Mouse (Mus musculus): Measurements from ENCODE around the gene Ccne1.

Ccne1 gene

DNA sequence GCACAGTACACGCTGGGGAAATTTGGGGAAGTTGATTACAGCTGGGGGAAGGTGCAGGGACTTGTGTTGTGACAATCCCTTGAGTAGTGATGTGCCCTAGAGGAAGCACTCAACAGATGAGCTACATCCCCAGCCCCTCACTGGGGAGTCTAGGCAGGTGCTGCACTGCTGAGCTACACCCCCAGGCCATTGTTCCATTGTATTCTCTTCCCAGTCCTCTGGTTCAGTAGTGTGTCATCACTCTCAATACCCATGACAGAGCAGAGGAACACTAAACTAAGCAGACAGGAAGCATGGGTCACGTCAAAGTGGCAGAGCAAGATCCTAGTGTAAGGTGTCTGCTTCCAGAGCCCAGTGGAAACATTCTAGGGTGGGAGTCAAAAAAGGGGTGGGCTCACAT lies 14.2 kb downstream of the Ccne1 start:
- no peak for DNase-seq (ENCODE audit: low spot score)

DNA sequence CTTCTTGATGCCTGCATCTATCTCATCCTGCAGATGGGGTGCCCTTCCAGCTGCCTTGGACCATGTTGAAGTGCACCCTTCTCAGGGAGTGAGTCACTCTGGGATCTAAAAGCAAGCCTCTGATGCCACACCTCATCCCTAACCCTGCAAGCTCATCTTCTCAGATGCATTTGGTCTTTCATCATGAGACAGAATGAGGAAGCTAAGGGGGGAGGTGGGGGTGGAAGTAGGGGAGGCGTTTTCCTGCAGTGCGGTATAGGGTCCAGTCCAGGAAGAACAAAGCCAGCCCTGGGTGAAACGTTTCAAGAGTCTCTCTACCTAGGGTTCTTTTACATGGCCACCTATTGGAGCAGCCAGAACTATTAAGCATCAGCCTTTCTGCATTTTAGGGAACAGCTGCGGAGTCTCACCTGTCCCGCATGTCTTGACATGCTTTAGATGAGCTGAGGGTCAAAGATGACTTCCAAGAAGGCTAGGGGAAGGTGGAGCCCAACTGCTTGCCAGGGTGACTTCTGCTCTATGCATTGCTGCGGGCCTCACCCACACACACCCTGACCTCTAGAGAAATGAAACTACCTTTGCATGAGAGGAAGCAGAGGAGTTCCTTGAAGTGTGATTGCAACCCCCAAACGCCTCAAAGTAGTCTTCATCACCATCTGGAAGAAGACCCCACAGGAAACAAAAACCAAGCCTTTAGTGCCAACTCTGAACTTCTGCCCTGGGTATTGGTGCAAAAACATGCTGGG lies 17.2 kb downstream of the Ccne1 start:
- DNase-seq (ENCODE audit: low spot score): no peak

DNA sequence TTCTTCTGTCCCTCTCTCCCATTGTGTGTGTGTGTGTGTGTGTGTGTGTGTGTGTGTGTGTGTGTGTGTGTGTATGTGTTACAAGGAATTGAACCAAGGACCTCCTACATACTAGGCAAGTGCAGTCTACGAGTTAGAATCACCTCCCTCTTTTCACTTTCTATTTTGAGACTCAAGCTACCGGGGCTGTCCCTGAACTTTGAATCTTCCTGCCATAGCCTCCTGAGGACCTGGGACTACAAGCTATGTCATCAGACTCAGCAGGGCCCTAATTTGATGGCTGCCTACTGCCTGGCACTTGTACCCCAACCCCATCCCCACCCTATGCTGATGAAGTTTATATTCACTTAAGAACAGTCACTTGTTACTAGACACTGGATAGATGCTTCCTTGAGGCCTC lies 18.9 kb downstream of the Ccne1 start:
- DNase-seq (ENCODE audit: low spot score): no peak

DNA sequence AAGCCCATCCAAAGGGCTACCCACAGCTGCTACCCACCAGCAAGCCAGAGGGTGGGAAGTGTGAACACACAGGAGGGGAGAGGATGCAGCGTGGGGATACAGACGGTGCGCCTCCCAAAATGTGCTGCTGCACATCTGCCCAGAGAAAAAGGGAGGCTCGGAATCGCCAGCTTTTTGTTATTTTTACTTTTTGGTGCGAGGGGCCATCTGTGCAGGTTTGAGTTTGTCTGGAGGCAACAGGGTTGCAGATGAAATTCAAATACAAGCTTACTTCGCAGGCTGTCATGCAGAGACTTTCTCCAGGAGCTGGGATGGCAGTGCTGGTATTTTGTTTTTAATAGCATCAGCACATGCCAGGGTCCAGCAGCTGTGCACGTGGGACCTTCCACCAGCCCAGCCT lies 19.5 kb downstream of the Ccne1 start:
- no peak for DNase-seq (ENCODE audit: low spot score)

DNA sequence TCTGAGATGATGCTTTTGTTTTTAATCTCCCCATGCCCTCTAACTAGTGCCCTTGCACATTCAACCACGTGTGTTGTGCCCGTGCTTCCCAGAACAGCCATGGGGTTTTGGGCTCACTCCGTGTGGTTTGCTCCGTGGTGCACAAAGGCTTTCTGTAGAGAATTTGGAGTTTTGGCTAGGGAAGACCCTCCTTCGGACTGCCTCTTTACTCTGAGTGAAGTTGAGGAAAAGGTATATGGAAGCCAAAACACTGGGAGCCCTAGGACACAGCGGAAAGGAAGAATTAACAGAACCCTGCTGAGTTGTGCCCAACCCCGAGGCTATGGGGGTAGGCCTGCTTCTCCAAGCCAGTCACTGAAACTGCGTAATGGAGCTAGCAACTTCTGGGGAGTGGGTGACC lies 20.9 kb downstream of the Ccne1 start:
- no peak for DNase-seq (ENCODE audit: low spot score)

DNA sequence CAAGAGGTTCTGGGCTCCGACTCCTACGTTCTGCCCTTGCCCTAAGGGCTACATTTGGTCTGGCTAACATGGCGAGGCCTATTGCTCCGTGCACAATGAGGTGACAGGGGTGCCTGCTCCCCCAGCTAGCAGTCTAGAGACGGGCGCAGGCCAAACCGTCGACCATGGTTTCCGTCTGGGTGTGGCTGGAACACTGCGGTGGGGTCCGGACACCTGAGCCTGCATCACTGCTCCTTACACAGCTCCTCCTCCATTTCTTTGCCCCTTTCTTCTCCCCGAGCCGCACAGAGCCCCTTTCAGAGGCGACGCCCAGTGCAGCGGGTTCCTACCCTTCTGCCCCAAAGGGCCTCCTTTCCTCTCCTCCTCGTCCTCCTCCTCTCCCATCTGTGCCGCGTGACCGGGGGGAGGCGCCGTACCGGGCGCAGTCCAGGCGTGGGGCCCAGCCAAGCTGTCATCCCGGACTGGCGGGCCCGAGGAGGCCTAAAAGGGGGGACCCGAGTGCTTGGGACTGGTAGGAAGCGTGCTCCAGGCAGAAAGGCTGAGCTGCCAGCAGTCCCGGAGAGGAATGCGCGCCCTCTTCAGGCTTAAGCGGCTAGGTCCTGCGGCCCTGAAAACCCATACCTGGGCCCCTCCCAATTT lies 21.6 kb downstream of the Ccne1 start:
- DNase-seq (ENCODE audit: low spot score): peak; percentile 61

DNA sequence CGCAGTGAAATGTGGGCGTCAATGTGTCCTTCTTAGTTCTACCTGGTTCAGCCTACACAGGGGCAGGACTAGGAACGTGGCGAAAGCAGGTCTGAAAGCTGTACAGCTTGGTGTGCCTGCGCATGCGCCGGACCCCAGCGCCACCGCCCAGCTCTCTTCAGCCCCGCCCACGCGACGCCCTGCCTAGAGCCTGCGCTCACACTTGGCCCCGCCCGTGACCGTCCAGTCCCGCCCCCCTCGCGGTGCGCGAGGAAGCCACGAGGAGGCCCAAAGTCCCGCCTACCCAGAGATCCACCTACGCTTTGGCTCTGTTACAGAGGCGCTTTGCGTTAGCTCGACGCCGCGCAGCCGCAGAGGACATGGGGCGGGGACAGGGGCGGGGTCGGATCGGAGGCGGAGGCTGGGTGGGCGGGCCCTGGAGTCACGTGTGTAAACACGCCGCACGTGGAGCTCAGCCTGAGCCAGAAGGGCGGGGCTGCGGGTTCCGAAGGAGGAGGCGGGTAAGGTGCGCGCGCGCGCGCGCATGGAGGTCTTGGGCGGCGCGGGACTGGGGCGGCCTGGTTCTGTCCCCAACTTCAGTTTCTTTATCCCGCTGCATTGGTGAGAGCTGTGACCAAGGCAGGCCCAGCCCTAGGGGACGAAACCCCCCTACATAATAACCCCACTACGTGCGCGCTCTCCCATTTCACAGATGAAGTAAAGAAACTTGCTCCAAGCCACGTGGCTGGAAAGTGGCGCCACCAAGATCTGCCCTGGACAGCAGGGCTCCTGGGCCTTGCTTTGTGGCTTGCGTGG lies 22.4 kb downstream of the Ccne1 start:
- DNase-seq (ENCODE audit: low spot score): peak; percentile 94

DNA sequence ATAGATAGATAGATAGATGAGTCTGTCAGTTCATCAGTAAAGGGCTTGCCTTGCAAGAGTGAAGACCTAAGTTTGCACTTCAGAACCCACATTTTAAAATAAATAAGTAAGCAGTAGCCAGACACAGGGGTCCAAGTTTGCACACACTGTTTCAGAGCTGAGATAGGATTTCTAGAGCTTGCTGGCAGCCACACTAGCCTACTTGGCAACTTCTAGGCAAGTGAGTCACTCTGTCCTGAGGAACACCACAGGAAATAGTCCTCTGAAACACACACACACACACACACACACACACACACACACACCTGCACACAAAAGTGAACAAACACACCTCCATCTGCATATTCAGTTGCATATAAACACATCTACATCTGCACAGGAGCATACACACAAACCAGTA lies 24.4 kb downstream of the Ccne1 start:
- DNase-seq (ENCODE audit: low spot score): no peak

DNA sequence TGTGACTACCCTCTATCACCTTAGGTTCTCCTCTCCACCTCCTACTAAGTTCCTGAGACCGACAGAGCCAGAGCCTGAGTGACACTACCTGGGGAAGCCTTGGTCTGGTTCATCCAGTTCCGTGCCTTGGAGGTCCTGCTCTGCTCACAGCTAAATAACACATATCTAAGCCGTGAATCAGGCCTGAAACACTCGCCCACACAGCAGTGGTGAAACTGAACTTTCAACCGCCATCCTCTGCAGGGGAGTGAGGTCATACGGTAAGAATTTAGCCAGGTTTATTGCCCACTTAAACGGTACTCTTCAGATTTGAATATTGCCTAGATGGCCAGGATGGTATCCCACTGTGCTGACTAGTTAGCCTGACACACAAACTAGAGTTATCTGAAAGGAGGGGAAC lies 30.1 kb downstream of the Ccne1 start:
- DNase-seq (ENCODE audit: low spot score): no peak

DNA sequence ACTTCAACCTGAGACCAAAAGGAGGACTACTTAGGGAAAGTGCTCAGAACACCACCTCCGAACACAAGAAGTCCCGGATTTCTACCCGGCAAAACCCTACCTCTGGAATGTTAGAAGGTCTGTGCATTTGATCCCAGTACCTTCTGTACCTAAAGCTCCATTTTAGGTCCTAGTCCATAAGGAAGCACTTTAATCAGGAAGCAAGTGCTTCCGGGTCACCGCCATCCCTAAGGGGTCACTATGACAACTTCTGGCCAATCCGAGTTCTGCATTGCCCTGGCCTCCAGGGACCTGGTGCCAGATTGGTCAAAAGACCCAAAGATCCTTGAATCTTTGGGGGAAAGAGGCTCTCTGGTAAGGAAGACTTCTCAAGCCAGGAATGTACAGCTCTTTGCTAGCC lies 31.8 kb downstream of the Ccne1 start:
- DNase-seq (ENCODE audit: low spot score): no peak

DNA sequence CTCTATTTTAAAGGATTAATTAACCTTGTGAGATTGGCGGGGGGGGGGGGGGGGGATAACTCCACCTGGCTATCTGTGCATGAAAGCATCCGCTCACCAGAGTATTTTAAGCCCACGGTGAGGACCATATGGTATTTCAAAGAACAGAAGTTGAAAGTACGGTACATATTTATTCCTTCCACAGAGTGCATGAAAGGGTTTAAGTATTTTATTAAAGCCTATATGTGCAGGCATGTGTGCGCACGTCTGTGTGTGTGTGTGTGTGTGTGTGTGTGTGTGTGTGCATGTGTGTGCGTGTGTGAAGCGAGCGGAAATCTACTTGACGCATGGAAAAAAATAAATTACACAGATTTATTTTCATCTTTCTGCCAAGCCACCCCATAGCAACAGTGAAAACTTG lies 32.4 kb downstream of the Ccne1 start:
- no peak for DNase-seq (ENCODE audit: low spot score)

DNA sequence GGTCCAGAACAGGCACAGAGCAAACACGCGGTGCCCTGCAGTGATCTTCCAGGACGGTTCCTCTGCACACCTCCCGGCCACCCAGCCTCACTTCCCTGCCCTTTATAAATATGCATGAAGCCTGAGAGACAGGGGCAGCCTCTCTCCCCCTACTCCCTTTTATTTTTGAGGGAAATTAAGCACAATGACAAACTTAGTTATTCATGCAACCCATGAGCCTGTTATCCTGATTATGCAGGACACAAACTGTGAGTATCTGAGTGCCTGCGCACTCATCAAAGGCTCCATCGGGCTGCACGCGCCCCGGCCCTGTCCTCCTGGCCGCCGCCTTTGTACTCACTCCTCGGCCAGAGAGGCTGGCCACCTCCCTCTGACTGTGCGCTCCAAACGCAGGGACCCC lies 32.8 kb downstream of the Ccne1 start:
- DNase-seq (ENCODE audit: low spot score): no peak

DNA sequence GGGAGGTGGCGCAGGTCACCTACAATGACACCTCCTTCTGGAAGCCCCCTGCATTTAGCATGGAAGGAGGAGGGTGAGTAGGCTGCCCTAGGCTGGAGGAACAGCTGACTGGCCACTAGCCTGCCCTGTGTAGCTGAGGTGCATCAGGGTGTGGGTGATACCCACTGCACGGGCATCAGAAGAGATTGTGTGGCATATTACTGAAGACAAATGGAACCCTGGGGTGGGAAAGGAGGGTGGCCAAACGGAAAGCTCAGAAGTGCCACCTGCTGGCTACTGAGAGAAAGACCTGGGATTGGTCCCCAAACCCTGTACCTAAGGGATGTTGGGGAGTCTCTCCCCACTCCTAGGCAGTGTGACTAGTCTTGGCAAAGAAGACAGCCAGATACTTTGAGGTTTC lies 33.6 kb downstream of the Ccne1 start:
- DNase-seq (ENCODE audit: low spot score): no peak

DNA sequence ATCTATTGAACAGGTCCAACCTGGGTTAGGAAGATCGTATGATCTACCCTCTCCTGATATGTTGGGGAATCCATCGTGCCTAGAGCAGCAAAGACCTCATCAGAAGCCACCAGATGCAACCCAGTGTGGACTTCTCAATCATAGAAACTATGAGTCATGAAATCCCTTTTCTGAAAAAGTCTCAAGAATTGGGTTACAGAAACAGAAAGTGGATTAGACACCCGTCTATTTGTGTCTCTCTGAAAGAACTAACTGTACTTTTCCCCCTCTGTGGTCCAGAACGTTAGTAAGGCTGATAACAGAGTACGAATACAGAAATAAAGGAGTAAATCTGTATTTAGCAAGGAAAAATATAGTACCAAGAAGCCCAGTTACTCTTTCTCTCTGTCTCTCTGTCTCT lies 36.3 kb downstream of the Ccne1 start:
- no peak for DNase-seq (ENCODE audit: low spot score)

DNA sequence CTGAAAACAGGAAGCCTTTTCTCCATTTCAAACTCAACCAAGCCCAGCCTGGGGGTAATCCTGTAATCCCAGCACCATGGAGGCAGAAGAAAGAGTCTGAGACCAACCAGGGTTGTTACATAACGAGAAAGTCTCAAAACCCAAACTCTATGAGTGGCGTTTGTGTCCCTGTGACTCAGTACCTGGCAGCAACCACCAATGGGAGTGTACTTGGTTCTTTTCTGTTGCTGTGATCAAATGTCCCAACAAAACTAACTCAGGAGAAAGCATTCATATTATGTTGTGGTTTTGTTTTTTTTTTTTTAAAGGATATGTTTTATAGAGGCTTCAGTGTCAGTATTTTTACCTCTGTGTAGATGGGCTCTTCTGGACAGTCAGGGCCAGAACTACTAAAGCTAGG lies 36.7 kb downstream of the Ccne1 start:
- DNase-seq (ENCODE audit: low spot score): no peak

DNA sequence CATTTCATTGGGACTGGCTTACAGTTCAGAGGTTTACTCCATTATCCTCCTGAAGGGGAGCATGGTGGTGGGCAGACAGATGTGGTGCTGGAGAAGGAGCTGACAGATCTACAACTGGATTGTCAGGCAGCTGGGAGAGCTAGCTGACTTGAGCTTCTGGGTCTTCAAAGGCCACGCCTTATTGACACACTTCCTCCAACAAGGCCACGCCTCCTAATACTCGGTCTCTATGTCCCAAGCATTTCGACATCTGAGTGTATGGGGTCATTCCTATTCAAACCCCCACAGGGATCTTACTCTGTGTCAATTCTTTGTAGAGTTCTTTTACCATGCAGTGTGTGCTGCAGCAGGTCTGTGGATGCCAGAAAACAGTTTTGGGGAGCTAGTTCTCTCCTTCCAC lies 42.9 kb downstream of the Ccne1 start:
- no peak for DNase-seq (ENCODE audit: low spot score)

DNA sequence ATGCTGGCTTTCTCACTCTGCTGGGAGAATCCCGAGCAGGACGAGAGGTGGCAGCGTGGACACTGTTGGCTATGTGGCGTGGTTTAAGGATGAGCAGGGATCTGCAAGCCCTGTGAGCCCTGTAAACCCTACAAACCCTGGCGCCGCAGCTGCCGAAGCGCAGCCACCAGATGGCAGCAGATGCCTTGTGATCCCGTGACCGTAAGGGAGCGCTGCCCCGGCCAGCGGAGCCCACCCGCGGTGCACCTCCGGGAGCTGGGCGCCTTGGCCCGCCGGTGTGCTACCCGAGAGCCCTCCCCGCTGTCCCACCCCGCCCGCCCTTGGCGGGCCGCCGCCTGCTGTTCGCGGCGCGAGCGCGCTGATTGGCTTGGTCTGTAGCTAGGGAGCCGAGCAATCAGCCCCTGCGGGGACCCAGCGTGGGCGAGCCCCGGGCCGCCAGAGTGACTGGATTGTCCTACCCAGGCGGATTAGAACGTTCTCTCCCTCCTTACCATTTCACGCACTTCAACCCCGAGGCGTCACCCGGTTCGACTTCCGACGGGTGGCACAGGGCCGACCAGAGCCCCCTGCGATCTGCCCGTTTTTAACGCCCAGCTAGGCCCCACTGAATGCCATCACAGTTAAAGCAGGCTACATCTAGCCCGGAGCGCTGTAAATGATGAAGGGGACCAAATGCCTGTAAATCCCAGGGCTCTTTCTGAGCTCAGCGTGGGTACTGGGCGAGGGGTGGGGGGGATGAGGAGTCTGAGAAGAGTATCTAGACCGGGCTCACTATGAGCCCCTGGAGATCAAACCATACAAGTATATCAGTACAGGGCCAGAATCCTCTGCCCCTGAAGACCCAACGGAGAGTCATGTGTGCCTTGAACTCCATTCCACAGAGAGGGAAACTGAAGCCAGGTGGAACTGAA lies 46.0 kb downstream of the Ccne1 start:
- DNase-seq (ENCODE audit: low spot score): peak; percentile 83

DNA sequence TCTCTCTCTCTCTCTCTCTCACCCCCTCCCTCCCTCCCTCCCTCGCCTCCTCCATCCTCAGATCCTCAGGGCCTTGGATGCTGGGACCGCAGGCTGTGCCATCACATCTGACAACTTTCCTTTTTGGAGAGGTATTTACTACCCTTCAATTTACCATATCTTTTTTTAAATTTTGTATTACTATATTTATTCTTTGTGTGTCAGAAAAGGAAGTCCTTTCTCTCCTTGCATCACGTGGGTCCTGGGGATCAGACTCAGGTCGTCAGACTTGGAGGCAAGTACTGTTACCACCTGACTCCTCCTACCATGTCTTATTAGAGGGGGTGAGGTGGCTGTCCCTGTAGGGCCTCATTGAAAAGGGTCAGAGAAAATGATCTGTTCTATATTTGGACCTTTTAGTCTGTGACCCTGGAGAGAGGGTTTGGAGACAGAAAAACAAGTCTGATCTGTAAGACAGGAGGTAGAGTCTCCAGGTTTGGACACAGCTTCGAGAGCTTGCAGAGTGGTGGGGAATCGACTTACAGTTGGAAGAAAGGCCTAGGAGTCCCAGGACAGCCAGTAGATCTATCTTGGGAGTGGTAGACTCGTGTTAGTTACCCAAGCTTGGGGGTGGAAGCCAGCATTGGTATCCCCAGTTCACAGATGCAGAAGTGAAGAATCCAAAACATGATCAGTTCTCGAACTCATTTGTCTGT lies 47.6 kb downstream of the Ccne1 start:
- no peak for DNase-seq (ENCODE audit: low spot score)

DNA sequence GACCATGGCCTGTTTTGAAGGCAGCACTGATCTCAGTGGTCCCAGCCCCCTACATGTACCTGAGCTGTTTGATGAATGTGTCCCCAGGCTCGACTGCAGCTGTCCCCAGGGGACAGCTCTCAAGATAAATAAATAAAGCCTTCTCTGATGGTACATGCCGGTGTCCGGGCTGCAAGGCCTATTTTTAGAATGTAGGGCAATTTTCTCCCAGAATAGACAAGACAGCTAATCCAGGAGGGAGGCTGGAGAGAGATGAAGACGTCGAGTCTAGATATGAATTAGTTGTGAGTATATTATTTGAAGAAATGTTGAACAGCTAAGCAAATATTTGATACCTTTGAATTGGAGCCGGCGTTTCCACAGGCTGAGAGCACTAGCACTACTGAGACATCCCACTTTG lies 48.2 kb downstream of the Ccne1 start:
- DNase-seq (ENCODE audit: low spot score): no peak

DNA sequence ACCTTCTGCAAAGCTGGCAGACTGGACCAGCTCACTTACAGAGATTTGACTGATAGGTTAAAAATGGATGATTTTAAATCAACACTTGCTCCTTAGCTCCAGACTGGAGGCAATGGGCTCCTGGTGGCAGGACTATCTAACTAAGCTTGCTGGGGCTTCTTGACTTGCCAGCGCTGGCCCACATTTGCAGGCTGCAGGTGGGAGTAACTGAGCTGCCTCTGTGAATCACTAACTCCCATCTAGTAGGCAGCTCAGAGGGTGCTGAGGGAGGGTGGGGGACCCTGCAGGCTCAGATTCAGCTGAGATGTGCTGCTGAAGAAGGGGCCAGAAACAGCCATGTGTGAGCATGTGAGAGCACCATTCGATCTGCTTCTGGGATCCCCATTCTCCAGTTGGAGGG lies 51.3 kb downstream of the Ccne1 start:
- DNase-seq (ENCODE audit: low spot score): no peak

DNA sequence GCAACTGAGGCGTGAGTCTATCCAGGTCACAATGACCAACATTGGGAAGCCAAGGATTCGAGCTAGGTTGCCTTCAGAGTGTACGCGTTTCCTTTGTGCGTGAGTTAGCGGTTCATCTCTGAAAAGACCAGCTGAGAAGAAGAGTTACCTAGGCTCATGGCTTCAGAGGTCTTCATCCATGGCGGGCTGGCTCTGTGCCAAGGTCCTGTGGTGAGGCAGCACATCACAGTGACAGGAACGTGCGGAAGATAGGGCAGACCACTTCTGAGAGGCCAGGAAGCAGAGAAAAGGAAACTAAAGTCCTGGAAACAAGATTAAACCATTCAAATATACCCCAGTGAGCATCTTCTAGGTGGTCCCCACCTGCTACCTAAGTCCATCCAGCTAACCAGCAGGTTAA lies 53.1 kb downstream of the Ccne1 start:
- DNase-seq (ENCODE audit: low spot score): no peak
